Mouse (Mus musculus) brown adipose tissue, adult 24 weeks (tissue): ENCODE results near the gene Cactin. TPM values are rescaled to one million over a fixed set of nuclear protein-coding genes. Genes with fewer than 3 reads are reported as not detected.
A peak's percentile ranks its signal among the peaks of the same experiment; 100 is the strongest.

Source experiments
- H3K27ac ChIP-seq: fragments of 200-500 bp; replicated peaks from 2 replicates; pipeline ENCODE4 v1.5.1; 2012; ENCODE audit warnings: low read depth, mild to moderate bottlenecking, low read length
- H3K4me1 ChIP-seq: fragments of 200-500 bp; 2 replicates; pipeline ENCODE4 v1.6.1; 2012; ENCODE audit warnings: low read length, mixed read lengths; ENCODE audit not compliant: control insufficient read depth, insufficient read depth, insufficient read length
- H3K4me3 ChIP-seq: fragments of 200-500 bp; 2 replicates; pipeline ENCODE4 v1.5.1; 2012; ENCODE audit warnings: low read depth, mild to moderate bottlenecking, low read length, moderate library complexity; ENCODE audit not compliant: insufficient read depth
- polyA plus RNA-seq: library from polyadenylated mRNA; stranded (reverse); fragments of >200 nt; gene quantifications from 2 replicates; pipeline ENCODE4 v1.2.4, GENCODE M21; 2012; ENCODE audit not compliant: missing spikeins, insufficient read depth, insufficient read length

Cactin gene
- polyA plus RNA-seq, 1 experiment, result 8.4 TPM

GRCm38 (mm10) chr10:81354738-81355477 lies 34.0 kb downstream of the Cactin start:
- no peak overlapping the region for H3K27ac ChIP-seq
- peaks cover 9% of the 10 kb centered on the region; the same call in 1 of the 2 replicates for H3K4me1 ChIP-seq
- no peak overlapping the region for H3K4me3 ChIP-seq

GRCm38 (mm10) chr10:81355533-81355932 lies 34.6 kb downstream of the Cactin start:
- peaks cover 9% of the 10 kb centered on the region; the same call in 1 of the 2 replicates for H3K4me1 ChIP-seq
- H3K27ac ChIP-seq, result no peak overlapping the region
- H3K4me3 ChIP-seq, result no peak overlapping the region

DNA sequence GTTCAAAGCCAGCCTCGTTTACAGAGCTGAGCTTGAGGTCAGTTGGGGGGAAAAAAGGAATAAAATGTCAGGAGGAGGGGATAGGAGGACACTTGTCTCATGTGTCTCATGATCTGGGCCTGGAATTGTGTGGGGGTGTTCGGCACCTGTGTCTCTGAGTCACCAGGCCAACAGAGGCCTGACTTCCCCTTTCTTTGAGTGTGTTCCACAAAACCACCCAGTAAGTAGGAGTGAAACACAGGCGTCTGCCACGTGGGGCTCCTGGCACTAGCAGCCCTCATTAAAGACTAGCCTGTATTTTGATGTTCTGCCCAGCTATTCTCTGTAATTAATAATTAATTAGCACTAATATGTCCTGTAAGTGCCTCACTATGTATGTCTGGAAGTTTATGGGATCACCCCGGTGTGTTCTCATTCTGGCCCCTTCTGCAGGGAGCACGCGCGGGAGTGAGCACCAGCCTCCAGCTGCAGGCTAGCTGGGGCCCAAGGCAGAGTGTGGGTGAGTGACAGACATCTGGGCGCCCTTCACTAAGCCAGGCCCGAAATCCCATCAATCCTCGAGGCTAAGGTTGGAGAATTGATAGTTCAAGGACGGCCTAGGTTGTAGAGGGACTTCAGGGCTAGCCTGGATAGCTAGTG lies 35.6 kb downstream of the Cactin start:
- H3K4me3 ChIP-seq, result peak overlapping the region; percentile 58
- H3K4me1 ChIP-seq, result peaks cover 9% of the 10 kb centered on the region; the same call in 1 of the 2 replicates
- peak overlapping the region; percentile 67 for H3K27ac ChIP-seq

DNA sequence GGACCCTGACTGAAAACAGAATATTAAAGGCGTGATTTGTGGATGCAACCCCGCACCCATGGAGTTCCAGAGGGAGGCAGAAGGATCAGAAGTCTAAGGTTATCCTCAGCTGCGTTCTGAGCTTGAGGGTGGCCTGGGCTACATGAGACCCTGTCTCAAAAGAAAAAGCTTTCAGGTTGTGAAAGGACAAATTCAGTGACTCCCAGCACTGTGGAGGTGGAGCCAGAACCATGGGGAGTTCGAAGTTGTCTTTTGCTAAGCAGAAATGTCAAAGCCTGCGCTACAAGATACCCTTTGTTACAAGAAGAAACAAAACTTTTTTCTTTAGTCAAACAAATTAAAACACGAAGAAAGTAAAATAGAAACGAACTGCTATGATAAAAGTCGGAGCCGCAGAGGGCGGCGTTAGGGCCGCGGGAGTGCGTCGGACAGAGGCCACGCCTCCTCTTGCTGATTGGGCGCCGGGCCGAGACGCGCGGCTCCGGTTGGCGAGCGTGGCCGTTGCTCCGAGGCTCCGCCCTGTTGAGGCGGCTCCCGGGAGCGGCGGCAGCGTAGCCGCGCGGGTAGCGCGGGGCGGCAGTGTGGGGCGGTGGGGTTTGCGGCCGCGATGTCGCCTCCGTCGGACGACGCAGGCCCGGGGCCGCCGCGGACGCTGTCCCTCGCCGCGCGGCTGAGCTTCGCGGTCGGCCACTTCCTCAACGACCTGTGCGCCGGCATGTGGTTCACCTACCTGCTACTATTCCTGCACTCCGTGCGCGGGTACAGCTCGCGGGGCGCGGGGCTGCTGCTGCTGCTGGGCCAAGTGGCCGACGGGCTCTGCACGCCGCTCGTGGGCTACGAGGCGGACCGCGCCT lies 36.3 kb downstream of the Cactin start, which contains the start of gene Mfsd12:
Gene Mfsd12 (plus strand): TSS at position 501 of the 854 bp plus-strand sequence.
- Histone ChIP-seq H3K4me3 (peak within 1 kb of the TSS; percentile 82), H3K27ac (peak within 1 kb of the TSS; percentile 54), H3K4me1 (peaks cover 9% of the 10 kb centered on the region; the same call in 1 of the 2 replicates)

- Histone ChIP-seq H3K27ac (no peak overlapping the region; the same call in 1 of the 2 replicates), H3K4me1 (peaks cover 9% of the 10 kb centered on the region; the same call in 1 of the 2 replicates)
Measured at GRCm38 (mm10) chr10:81358209-81358608, 37.3 kb downstream of the Cactin start.

GRCm38 (mm10) chr10:81358841-81359240 lies 37.9 kb downstream of the Cactin start:
- Histone ChIP-seq H3K4me3 (peak overlapping the region; percentile 82), H3K27ac (peak overlapping the region; percentile 39; the same call in 1 of the 2 replicates), H3K4me1 (peaks cover 9% of the 10 kb centered on the region; the same call in 1 of the 2 replicates)

More at GRCm38 (mm10) chr10:81358209-81358608, 37.3 kb downstream of the Cactin start:
- peak overlapping the region; percentile 82 for H3K4me3 ChIP-seq

DNA sequence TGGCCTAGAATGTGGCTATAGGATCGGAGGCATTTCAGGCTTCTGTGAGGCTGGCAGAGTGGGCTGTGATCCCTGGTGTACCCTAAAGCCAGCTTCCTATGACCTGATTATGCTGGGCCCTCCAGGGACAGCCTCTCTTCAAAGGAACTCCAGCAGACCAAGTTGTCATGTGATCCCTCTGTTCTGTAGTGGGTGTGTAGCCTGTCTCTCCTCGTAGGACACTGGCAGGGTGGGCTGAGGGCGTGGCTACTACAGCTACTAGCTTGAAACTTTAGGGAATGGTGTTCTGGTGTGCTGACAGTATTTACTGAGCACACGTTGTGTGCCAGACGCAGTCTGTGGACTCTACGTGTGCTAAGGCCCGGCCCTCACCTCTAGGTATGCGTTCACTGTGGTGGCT lies 39.8 kb downstream of the Cactin start:
- H3K4me1 ChIP-seq, result peaks cover 16% of the 10 kb centered on the region
- H3K4me3 ChIP-seq, result no peak overlapping the region
- no peak overlapping the region for H3K27ac ChIP-seq

DNA sequence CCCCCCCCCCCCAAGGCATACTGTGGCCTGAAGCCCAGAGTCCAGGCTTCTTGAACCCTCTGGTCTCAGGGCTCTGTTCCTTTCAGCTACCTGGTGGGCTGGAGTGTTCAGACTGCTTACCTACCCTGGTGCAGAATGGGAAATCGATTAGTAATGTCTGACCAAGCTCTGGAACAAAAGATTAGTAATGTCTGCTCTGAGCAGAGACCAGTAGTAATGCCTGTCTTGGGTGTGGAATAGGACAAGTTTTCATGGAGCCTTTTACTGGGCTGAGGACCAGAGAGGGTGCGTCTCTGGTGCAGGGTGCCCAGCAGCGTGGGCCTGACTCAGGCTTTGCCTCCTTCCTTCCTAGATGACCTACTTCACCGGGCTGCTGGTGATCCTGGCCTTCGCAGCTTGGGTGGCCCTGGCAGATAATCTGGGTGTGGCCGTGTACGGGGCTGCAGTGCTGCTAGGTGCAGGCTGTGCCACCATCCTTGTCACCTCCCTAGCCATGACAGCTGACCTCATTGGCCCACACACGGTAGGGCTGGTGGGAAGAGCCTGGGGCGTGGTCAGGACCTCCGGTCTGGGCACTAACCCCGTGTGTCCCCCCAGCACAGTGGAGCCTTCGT lies 41.5 kb downstream of the Cactin start:
- Histone ChIP-seq H3K4me1 (peaks cover 11% of the 10 kb centered on the region), H3K27ac (no peak overlapping the region), H3K4me3 (no peak overlapping the region)

DNA sequence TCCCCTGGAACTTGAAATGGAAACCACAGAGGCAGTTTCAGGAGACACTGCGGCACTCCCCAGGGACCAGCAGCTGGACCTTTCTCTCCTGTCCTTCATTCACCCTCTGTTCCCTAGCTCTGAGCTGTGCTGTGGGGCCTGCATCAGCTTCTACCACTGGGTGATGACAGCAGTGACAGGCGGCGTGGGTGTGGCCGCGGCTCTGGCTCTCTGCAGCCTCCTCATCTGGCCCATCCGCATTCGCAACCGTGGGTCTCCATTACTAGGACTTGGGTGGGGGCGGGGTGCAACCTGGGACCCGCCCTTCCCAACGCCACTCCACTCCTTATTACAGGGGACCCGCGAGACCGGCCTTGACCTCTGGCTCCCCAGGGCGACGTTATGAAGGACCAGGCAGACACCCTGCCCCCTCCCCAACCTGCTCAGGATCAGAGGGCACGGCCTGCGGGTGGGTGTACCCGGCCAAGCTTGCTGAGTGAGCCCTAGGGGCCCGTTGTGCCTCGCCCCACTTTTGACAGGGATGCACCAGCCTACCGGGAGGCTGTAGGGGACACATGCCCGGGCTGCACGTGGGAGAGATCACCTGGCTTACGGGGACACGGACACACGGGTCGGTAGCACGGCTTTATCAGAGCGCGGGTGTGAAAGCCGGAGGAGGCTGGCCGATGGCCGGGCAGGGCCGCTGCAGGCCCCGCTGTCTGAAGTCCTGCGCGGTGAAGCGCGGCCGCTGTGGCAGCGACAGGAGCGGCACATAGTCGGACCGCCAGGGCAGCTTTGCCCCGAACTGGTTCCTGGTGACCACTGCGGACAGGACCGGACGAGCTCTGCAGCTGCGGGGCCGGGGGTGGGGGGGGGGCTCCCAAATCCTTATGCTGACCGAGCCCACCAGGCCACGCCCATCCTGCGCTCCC lies 42.8 kb downstream of the Cactin start:
- peaks cover 9% of the 10 kb centered on the region for H3K4me1 ChIP-seq
- no peak overlapping the region for H3K4me3 ChIP-seq
- no peak overlapping the region for H3K27ac ChIP-seq

- no peak overlapping the region for H3K27ac ChIP-seq
- H3K4me3 ChIP-seq, result no peak overlapping the region
- peaks cover 7% of the 10 kb centered on the region; the same call in 1 of the 2 replicates for H3K4me1 ChIP-seq
Measured at GRCm38 (mm10) chr10:81364666-81365065, 43.8 kb downstream of the Cactin start.

GRCm38 (mm10) chr10:81365073-81365472 lies 44.2 kb downstream of the Cactin start:
- H3K27ac ChIP-seq, result no peak overlapping the region
- no peak overlapping the region for H3K4me3 ChIP-seq
- peaks cover 7% of the 10 kb centered on the region; the same call in 1 of the 2 replicates for H3K4me1 ChIP-seq

GRCm38 (mm10) chr10:81365672-81366476 lies 45.0 kb downstream of the Cactin start, which contains the start of gene 4930404N11Rik:
Gene 4930404N11Rik (minus strand): TSS chr10:81365816.
- Histone ChIP-seq H3K27ac (no peak within 1 kb of the TSS), H3K4me3 (no peak within 1 kb of the TSS), H3K4me1 (peaks cover 7% of the 10 kb centered on the region; the same call in 1 of the 2 replicates)
